Mouse (Mus musculus): ENCODE results near the gene Panx2. TPM values are rescaled to one million over a fixed set of nuclear protein-coding genes. Genes with fewer than 3 reads are reported as not detected.

Panx2 gene
- 15.5 and 17.7 TPM in 2 replicates for polyA plus RNA-seq (2021; fragmentation: Nextera tagmentation)
- long read RNA-seq, experiment 1, partial matches to known transcripts = 35 of 51 reads
- long read RNA-seq, experiment 1, other reads (novel, unspliced or antisense) = 12 of 51 reads
- long read RNA-seq, experiment 2, partial matches to known transcripts = 19 of 29 reads
- long read RNA-seq, experiment 2, other reads (novel, unspliced or antisense) = 5 of 29 reads

DNA sequence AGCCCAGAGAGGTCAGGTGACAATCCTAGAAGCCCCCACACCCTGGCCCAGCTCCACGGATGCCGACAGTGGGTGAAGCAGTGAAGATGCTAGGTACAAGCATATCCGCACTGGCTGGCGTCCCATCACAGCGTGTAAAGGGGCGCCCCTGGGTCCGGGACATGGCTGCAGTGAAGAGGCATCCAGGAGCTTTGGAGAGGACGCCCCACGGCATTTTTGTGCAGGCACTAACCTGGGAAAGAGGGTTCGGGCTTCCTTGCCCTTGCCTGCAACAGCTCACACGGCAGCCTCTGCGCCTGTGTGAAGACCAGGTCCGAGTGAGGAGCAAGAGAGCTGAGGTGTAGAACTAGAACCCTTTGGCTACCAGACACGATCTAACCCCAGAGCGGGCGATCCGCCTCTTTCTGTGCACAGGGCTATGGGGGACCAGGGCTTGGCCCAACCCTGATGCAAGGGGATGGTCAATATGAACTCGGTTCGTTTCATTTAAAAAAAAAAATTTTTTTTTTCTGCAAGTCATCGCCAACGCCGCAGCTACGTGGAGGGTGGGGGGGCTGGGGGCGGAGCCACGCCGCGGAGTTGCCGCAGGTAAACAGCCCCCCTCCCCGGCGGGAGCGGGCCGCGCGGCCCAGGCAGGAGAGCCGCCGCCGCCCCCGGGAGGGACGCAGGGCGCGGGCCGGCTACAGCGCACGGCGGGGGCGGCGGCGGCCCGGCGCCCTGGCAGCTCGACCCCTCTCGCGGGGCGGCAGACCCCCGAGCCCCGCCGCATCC is at the start of gene Panx2:
Panx2 (plus strand) TSS at position 574 of the 771 bp plus-strand sequence.

GRCm38 (mm10) chr15:89074613-89075477 is 15.3 kb downstream of the Panx2 start, which contains the start of gene Trabd:
Gene Trabd, plus strand, starts transcription at chr15:89075124.

DNA sequence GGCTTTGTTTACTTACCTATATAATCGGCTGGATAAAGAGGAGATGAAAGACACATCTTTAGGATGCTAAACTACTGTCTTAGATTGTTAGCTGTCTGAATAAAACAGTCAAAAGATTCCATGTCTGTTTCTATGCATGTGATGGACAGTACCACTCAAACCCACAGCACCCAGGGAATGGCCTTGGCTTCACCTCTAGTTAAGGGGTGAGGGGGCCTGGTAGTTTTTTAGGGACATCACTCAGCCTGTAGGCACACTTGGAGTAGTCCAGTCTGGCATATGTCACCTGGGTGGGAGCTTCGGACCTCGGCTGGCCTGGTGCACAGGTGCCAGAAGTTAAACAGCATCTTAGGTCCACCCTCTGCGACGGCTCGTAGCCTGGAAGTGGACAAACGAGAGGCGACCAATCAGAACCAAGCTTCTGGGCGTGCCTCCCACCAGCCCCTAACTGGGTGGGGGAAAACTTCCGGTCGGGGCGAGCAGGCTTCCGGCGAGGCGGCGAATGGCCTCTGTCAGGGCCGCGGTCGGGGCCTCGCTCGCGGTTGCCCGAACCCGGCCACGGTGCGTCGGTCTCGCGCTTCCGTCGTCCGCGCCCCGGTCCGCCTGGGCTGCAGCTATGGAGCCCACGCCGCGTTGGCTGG is 29.2 kb downstream of the Panx2 start, which contains the start of gene Selenoo:
Selenoo (plus strand) TSS at position 478 of the 641 bp plus-strand sequence.

GRCm38 (mm10) chr15:89122649-89123366 is 63.3 kb downstream of the Panx2 start, which contains the start of gene Tubgcp6:
Gene Tubgcp6, minus strand, starts transcription at chr15:89123112.

Other genes starting within 250 kb of the Panx2 start
- 9.5 and 10.5 TPM in 2 replicates for gene Alg12, start 240.4 kb upstream of the Panx2 start, polyA plus RNA-seq (2021; fragmentation: Nextera tagmentation)
- gene Creld2, start 240.1 kb upstream of the Panx2 start, polyA plus RNA-seq (2021; fragmentation: Nextera tagmentation) = 32.6 and 33.4 TPM in 2 replicates
- gene Pim3, start 197.5 kb upstream of the Panx2 start, polyA plus RNA-seq (2021; fragmentation: Nextera tagmentation) = 47.5 and 71.3 TPM in 2 replicates
- 0.06 TPM in 1 of 2 replicates, not detected in the other for gene Ttll8, start 105.3 kb upstream of the Panx2 start, polyA plus RNA-seq (2021; fragmentation: Nextera tagmentation)
- gene Mlc1, start 80.7 kb upstream of the Panx2 start, polyA plus RNA-seq (2021; fragmentation: Nextera tagmentation) = 114 and 135 TPM in 2 replicates
- gene Mov10l1, start 76.8 kb upstream of the Panx2 start, polyA plus RNA-seq (2021; fragmentation: Nextera tagmentation) = not detected in 2 replicates
- gene Trabd, start 15.4 kb downstream of the Panx2 start, polyA plus RNA-seq (2021; fragmentation: Nextera tagmentation) = 8.1 and 11.9 TPM in 2 replicates
- 10.5 and 25.8 TPM in 2 replicates for gene Selenoo, start 29.4 kb downstream of the Panx2 start, polyA plus RNA-seq (2021; fragmentation: Nextera tagmentation)
- gene Tubgcp6, start 63.4 kb downstream of the Panx2 start, polyA plus RNA-seq (2021; fragmentation: Nextera tagmentation) = 2.7 and 3.3 TPM in 2 replicates
- 5.8 TPM in 2 replicates for gene Hdac10, start 69.0 kb downstream of the Panx2 start, polyA plus RNA-seq (2021; fragmentation: Nextera tagmentation)
- 3.5 and 4.3 TPM in 2 replicates for gene Mapk12, start 81.0 kb downstream of the Panx2 start, polyA plus RNA-seq (2021; fragmentation: Nextera tagmentation)
- 25.6 and 28.0 TPM in 2 replicates for gene Mapk11, start 89.9 kb downstream of the Panx2 start, polyA plus RNA-seq (2021; fragmentation: Nextera tagmentation)
- gene Plxnb2, start 121.1 kb downstream of the Panx2 start, polyA plus RNA-seq (2021; fragmentation: Nextera tagmentation) = 10.8 and 11.9 TPM in 2 replicates
- gene Dennd6b, start 136.8 kb downstream of the Panx2 start, polyA plus RNA-seq (2021; fragmentation: Nextera tagmentation) = 16.7 and 17.7 TPM in 2 replicates
- 83.4 and 86.7 TPM in 2 replicates for gene Ppp6r2, start 151.8 kb downstream of the Panx2 start, polyA plus RNA-seq (2021; fragmentation: Nextera tagmentation)